Mouse (Mus musculus): ENCODE measurements around the gene Shc3. TPM values are rescaled to one million over a fixed set of nuclear protein-coding genes. Genes with fewer than 3 reads are reported as not detected.

Gene Shc3
- polyA plus RNA-seq, 1 experiment from 2014 or later = 0.12 TPM

DNA sequence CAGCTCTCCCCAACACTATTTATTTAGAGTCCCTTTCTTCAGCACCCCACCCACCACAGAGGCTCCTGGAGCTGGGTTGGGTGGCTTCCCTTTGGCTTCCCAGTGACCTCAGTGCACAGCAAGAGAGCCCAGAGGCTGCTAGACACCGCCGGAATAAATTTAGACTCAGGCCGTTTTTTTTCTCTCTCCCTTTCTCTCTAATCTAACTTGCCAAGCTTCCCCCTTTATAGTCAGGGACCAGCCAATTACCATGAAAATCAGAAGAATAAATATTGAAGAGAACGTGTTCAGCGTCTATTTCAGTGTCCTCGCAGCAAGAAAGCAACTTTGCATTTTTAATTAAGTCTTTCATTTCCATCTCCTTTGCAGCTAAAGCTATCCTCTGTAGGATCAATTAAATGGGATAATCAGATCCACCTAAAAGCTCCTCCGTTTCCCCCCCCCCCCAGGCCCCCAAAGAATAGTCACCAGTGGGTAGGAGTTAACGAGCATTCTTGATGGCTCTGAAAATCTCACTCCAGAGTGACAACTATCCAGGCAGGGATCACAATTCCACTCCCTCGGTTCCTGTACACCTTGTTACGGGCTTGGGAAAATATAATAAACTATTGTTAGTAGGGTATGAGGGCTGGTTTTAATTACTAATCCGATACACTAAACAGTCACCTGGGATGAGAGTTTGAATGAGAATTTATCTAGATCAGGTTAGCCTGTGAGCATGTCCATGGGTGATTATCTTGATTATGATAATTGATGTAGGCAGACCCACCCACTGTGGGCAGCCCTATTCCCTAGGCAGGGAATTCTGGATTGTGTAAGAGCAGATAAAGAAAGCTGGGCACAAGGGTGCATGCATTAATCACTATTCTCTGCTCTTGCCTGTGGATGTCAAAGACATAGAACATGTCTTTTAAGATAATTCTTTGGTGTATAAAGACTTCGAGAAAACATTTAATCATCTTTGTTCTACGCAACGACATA is 131.8 kb downstream of the Shc3 start:
- ATAC-seq (ENCODE audit: low FRiP score, low TSS enrichment) = no peak
- Histone ChIP-seq H3K4me1 (ENCODE audit: control insufficient read depth, insufficient read depth, low read length) (no peaks in the 10 kb centered on the region), H3K9ac (ENCODE audit: low read depth, low read length) (no peak overlapping the region), H3K4me3 (ENCODE audit: low read length) (no peak overlapping the region), H3K9me3 (ENCODE audit: control insufficient read depth, low read length) (no peaks in the 10 kb centered on the region), H3K27me3 (ENCODE audit: control insufficient read depth, insufficient read depth, low read length) (no peaks in the 10 kb centered on the region), H3K4me2 (replicated peaks; ENCODE audit: low read depth, low read length) (no peak overlapping the region), H3K27ac (ENCODE audit: low read depth, low read length) (no peak overlapping the region), H3K36me3 (ENCODE audit: control insufficient read depth, insufficient read depth, low read length) (no peaks in the 10 kb centered on the region)
- WGBS = 85% methylated on average over 14 of the region's 14 CpGs

DNA sequence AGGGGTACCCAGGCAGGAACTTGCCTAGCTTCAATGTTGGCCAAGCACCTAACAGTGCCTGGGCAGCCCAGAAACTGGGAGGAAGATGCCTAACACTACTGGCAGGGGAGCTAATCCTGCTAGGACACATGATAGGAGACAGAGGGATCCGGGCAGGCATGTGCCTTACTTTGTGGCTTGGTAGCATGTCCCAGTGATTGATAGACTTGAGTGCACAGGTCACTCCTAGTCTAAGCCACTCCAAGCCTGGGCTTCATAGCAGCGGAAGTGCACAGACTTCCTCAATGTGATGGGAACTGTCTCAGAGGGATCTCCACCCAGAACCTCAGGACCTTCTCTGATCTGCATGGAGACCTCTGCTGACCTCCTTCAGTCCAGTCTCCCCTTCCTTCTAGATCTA is 134.1 kb downstream of the Shc3 start:
- H3K4me2 ChIP-seq (replicated peaks; ENCODE audit: low read depth, low read length) = no peak overlapping the region
- no peaks in the 10 kb centered on the region for H3K36me3 ChIP-seq (ENCODE audit: control insufficient read depth, insufficient read depth, low read length)
- H3K27me3 ChIP-seq (ENCODE audit: control insufficient read depth, insufficient read depth, low read length) = no peaks in the 10 kb centered on the region
- H3K9me3 ChIP-seq (ENCODE audit: control insufficient read depth, low read length) = no peaks in the 10 kb centered on the region
- peak; percentile 49; the same call in 1 of the 2 replicates for ATAC-seq (ENCODE audit: low FRiP score, low TSS enrichment)
- no peak overlapping the region for H3K27ac ChIP-seq (ENCODE audit: low read depth, low read length)
- no peak overlapping the region for H3K9ac ChIP-seq (ENCODE audit: low read depth, low read length)
- H3K4me1 ChIP-seq (ENCODE audit: control insufficient read depth, insufficient read depth, low read length) = no peaks in the 10 kb centered on the region
- 15% methylated on average over 2 of the region's 2 CpGs for WGBS
- H3K4me3 ChIP-seq (ENCODE audit: low read length) = no peak overlapping the region

DNA sequence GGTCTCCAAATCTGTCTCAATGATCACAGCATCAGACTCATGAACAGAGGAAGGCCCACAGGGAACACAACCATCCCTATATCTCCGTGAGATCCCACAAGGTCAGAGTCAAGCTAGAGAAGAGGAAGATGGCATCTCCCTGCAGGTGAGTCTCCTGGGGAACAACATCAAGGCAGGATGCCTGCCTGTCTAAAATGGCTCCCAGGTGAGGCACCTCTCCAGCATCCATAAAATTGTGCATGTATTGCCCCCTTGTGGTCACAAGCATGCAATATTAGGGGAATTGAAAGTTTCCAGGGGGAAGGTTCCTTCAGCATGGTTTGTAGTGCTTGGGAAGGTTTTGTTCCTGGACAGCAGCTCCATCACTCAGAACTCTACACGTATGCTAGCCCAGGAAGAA is 134.8 kb downstream of the Shc3 start:
- H3K9ac ChIP-seq (ENCODE audit: low read depth, low read length) = no peak overlapping the region
- no peaks in the 10 kb centered on the region for H3K27me3 ChIP-seq (ENCODE audit: control insufficient read depth, insufficient read depth, low read length)
- H3K4me2 ChIP-seq (replicated peaks; ENCODE audit: low read depth, low read length) = no peak overlapping the region
- H3K9me3 ChIP-seq (ENCODE audit: control insufficient read depth, low read length) = no peaks in the 10 kb centered on the region
- no peak overlapping the region for H3K4me3 ChIP-seq (ENCODE audit: low read length)
- 73% methylated on average over 2 of the region's 2 CpGs for WGBS
- H3K4me1 ChIP-seq (ENCODE audit: control insufficient read depth, insufficient read depth, low read length) = no peaks in the 10 kb centered on the region
- no peak for ATAC-seq (ENCODE audit: low FRiP score, low TSS enrichment)
- no peaks in the 10 kb centered on the region for H3K36me3 ChIP-seq (ENCODE audit: control insufficient read depth, insufficient read depth, low read length)
- no peak overlapping the region for H3K27ac ChIP-seq (ENCODE audit: low read depth, low read length)

DNA sequence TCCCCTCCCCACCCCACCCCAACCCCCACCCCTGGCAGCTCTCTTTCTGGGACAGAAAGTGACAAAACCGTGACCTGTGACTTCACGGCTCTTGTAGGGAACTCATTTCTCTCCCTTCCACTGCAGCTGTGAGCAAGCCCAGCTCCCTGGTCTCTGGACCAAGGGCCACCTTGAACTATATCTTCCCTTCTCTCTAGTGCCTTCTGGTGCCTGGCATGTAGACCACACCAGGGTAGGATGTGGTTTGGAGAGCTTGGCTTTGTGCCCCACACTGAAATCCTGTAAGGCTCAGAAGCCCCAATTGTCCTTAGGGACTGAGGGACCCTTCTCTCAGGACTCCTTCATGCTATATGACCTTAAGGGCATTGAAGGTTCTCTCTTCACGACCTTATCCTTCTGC is 135.8 kb downstream of the Shc3 start:
- Histone ChIP-seq H3K4me1 (ENCODE audit: control insufficient read depth, insufficient read depth, low read length) (no peaks in the 10 kb centered on the region), H3K9me3 (ENCODE audit: control insufficient read depth, low read length) (no peaks in the 10 kb centered on the region), H3K27me3 (ENCODE audit: control insufficient read depth, insufficient read depth, low read length) (no peaks in the 10 kb centered on the region), H3K4me3 (ENCODE audit: low read length) (no peak overlapping the region), H3K27ac (ENCODE audit: low read depth, low read length) (no peak overlapping the region), H3K4me2 (replicated peaks; ENCODE audit: low read depth, low read length) (no peak overlapping the region), H3K36me3 (ENCODE audit: control insufficient read depth, insufficient read depth, low read length) (no peaks in the 10 kb centered on the region), H3K9ac (ENCODE audit: low read depth, low read length) (no peak overlapping the region)
- 31% methylated on average over 3 of the region's 3 CpGs for WGBS
- no peak for ATAC-seq (ENCODE audit: low FRiP score, low TSS enrichment)

DNA sequence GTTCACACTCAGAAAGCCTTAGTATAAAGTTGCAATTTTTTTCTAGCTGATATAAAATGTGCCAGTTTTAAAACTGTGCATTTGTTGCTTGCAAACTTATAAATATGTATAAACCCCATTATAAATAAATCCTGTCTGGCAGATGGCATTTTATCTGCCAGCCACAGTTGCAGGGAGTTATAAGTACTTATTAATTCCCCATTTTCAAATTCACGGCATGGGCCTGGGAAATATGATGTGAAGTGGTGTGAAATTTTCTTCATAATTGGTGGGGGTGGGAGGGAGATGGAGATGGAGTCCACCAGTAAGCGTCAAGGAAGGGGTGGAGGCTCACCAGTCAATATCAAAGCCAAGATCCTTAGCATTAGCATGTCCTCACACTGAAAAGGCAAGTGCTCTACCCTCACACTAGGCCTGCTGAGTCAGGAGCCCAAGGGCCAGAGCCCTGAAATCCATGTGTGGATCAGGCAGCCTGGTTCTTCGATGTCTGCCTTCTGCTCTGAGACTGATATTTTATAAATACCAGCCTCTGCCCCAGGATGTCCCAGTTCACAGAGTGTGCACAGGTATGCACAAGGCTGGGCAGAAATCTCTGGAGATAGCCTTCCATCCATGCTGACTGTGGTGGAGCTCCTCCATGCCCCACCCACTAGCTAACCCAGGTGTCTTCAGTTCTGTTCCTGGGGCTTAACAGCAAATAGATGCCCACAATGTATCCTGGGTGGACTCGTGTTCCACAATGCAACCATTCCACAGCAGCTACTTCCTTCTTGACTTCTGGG is 143.4 kb downstream of the Shc3 start:
- H3K9me3 ChIP-seq (ENCODE audit: control insufficient read depth, low read length) = no peaks in the 10 kb centered on the region
- H3K4me3 ChIP-seq (ENCODE audit: low read length) = no peak overlapping the region
- H3K4me1 ChIP-seq (ENCODE audit: control insufficient read depth, insufficient read depth, low read length) = no peaks in the 10 kb centered on the region
- peaks cover 16% of the 10 kb centered on the region; the same call in 1 of the 2 replicates for H3K36me3 ChIP-seq (ENCODE audit: control insufficient read depth, insufficient read depth, low read length)
- H3K27ac ChIP-seq (ENCODE audit: low read depth, low read length) = no peak overlapping the region
- WGBS = 87% methylated on average over 4 of the region's 4 CpGs
- ATAC-seq (ENCODE audit: low FRiP score, low TSS enrichment) = no peak
- no peak overlapping the region for H3K4me2 ChIP-seq (replicated peaks; ENCODE audit: low read depth, low read length)
- H3K9ac ChIP-seq (ENCODE audit: low read depth, low read length) = no peak overlapping the region
- no peaks in the 10 kb centered on the region for H3K27me3 ChIP-seq (ENCODE audit: control insufficient read depth, insufficient read depth, low read length)

DNA sequence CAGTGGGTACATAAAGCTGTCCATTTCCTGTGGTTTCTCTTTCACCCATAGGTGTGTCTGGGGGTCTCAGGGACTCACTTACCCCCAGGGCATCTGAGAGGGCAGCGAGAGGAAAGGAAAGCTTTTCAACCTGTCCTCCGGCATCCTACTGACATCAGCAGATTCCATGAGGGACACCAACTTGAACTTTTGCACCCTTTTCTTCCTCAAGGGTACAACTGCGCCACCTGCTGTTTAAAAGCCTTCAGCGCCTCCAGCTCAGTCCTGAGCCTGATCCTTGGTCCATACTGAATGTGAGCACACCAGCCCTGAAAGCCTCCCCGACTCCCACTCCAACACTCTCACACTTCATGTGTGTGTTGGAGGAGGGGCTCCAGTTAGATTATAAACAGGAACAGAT is 144.6 kb downstream of the Shc3 start:
- no peak overlapping the region for H3K9ac ChIP-seq (ENCODE audit: low read depth, low read length)
- no peaks in the 10 kb centered on the region for H3K9me3 ChIP-seq (ENCODE audit: control insufficient read depth, low read length)
- H3K4me3 ChIP-seq (ENCODE audit: low read length) = no peak overlapping the region
- no peaks in the 10 kb centered on the region for H3K4me1 ChIP-seq (ENCODE audit: control insufficient read depth, insufficient read depth, low read length)
- H3K36me3 ChIP-seq (ENCODE audit: control insufficient read depth, insufficient read depth, low read length) = peaks cover 20% of the 10 kb centered on the region; the same call in 1 of the 2 replicates
- WGBS = 12% methylated on average over 5 of the region's 5 CpGs
- H3K27me3 ChIP-seq (ENCODE audit: control insufficient read depth, insufficient read depth, low read length) = no peaks in the 10 kb centered on the region
- no peak overlapping the region for H3K4me2 ChIP-seq (replicated peaks; ENCODE audit: low read depth, low read length)
- H3K27ac ChIP-seq (ENCODE audit: low read depth, low read length) = no peak overlapping the region
- ATAC-seq (ENCODE audit: low FRiP score, low TSS enrichment) = peak; percentile 44; the same call in 1 of the 2 replicates

DNA sequence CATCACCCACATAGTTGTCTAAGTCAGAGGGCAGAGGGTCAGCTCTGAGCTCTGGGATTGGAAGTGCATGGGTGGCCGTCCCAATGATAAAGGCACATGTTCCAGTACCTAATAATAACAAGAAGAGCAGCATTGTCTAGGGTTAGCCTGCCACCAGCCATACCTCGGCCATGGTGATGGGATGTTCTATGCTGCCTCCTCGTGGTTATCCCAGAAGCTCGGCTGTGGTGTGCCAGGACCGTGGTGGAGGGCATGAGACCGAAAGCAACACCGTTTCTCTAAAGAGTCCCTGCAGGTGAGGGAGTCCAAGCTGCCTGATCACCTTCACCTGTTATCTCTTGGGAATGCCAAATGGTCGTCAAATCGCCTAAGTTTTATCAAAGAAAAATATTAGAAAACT is 145.6 kb downstream of the Shc3 start:
- Histone ChIP-seq H3K4me3 (ENCODE audit: low read length) (no peak overlapping the region), H3K9ac (ENCODE audit: low read depth, low read length) (no peak overlapping the region), H3K27ac (ENCODE audit: low read depth, low read length) (no peak overlapping the region), H3K36me3 (ENCODE audit: control insufficient read depth, insufficient read depth, low read length) (peaks cover 24% of the 10 kb centered on the region; the same call in 1 of the 2 replicates), H3K27me3 (ENCODE audit: control insufficient read depth, insufficient read depth, low read length) (no peaks in the 10 kb centered on the region), H3K4me2 (replicated peaks; ENCODE audit: low read depth, low read length) (no peak overlapping the region), H3K9me3 (ENCODE audit: control insufficient read depth, low read length) (no peaks in the 10 kb centered on the region), H3K4me1 (ENCODE audit: control insufficient read depth, insufficient read depth, low read length) (no peaks in the 10 kb centered on the region)
- 80% methylated on average over 9 of the region's 9 CpGs for WGBS
- no peak for ATAC-seq (ENCODE audit: low FRiP score, low TSS enrichment)

DNA sequence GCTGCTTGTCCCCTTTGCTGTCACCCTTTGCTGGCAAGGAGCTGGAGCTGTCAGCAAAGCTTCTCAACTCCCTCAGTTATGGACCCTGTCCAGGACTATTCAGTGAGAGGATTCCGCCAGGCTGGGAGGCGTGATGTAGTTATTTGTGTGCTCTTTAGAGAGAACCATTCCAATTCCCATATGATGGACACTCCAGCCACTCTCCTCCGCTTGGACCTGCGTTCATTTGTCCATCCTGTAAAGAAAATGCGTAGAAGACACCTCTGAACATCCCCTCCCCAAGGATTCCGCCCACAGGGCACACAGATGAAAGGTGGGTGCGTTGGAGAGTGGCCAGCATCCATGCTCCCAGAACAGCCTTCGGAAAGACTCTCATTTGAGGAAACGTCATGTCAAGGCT is 148.4 kb downstream of the Shc3 start:
- no peak for ATAC-seq (ENCODE audit: low FRiP score, low TSS enrichment)
- Histone ChIP-seq H3K27me3 (ENCODE audit: control insufficient read depth, insufficient read depth, low read length) (no peaks in the 10 kb centered on the region), H3K9ac (ENCODE audit: low read depth, low read length) (no peak overlapping the region), H3K9me3 (ENCODE audit: control insufficient read depth, low read length) (no peaks in the 10 kb centered on the region; the same call in 1 of the 2 replicates), H3K27ac (ENCODE audit: low read depth, low read length) (no peak overlapping the region), H3K4me1 (ENCODE audit: control insufficient read depth, insufficient read depth, low read length) (peaks cover 9% of the 10 kb centered on the region; the same call in 1 of the 2 replicates), H3K4me3 (ENCODE audit: low read length) (no peak overlapping the region), H3K4me2 (replicated peaks; ENCODE audit: low read depth, low read length) (no peak overlapping the region), H3K36me3 (ENCODE audit: control insufficient read depth, insufficient read depth, low read length) (peaks cover 27% of the 10 kb centered on the region; the same call in 1 of the 2 replicates)
- 78% methylated on average over 9 of the region's 9 CpGs for WGBS
